Mouse (Mus musculus) spleen, postnatal 10 days (tissue): ENCODE measurements around the gene Ubn2.
"Not testable (repeated sequence)": the region's sequence is repeated elsewhere in the genome, so short reads cannot be mapped to it uniquely, and the experiment has no call there.

ENCODE experiments used
- DNase-seq, 2 experiments: peaks; one replicate each; pipeline ENCODE4 v3.0.0; 2021 to 2022; ENCODE audit warnings: low spot score in 2 of 2

The Ubn2 gene

DNA sequence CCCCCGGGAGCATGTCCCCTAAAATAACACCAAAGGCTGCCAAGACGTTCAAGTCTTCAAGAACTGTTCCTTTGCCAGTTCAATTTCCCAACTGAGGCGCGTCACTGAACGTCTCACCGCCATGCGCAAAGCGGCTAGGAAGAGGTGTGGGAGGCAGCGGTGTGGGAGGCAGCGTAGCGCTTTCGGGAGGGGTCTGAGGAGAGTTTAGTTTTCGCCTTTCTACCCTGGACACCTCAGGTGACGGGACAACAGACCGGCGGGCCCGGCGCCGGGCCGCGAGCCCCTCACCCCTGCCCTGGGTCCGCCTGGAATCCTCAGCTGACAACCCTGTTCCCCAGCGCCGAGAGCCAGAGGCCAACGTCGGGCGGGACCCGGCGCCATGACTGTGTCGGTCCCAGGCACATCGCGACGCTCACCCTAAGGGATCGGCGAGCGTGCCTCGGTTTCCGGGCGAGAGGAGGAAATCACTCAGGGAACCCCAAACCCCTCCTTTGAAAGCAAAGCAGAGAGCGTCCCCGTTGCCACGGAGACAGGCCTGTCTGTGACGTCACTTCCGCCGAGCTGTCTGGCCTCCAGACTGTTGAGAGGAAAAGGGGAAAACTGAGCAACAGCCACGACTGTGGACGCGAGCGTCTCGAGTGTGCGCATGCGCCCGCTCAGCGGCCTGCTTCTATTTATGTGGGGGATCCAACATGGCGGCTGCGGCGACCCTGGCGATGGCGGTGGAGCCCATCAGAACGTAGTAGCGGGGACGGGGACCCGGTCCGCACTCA lies at the start of gene Ubn2:
Gene Ubn2 (plus strand): TSS at position 690 of the 773 bp plus-strand sequence.
- peak; percentile 93 to 97 for DNase-seq

DNA sequence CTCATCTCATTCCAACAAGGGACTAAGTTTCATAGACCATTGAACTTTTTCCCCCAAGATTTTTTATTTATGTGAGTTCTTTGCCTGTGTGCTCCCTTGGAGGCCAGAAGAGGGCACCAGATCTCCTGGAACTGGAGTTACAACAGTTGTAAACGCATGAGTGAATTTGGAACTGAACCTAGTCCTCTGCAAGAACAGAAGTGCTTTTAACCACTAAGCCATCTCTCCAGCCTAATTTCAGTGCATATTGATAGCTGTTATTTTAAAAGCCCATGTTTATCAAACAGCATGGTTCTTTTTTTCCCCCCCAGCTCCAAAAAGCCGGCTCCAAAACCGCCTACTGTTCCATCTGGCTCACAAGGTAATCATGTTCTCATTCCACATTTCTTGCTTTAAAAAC lies 44.1 kb upstream of the Ubn2 start:
- DNase-seq, result peak in 1 of 2 experiments; percentile 52

GRCm38 (mm10) chr6:38432457-38432856 lies 1.3 kb upstream of the Ubn2 start:
- not testable (repeated sequence) for DNase-seq

DNA sequence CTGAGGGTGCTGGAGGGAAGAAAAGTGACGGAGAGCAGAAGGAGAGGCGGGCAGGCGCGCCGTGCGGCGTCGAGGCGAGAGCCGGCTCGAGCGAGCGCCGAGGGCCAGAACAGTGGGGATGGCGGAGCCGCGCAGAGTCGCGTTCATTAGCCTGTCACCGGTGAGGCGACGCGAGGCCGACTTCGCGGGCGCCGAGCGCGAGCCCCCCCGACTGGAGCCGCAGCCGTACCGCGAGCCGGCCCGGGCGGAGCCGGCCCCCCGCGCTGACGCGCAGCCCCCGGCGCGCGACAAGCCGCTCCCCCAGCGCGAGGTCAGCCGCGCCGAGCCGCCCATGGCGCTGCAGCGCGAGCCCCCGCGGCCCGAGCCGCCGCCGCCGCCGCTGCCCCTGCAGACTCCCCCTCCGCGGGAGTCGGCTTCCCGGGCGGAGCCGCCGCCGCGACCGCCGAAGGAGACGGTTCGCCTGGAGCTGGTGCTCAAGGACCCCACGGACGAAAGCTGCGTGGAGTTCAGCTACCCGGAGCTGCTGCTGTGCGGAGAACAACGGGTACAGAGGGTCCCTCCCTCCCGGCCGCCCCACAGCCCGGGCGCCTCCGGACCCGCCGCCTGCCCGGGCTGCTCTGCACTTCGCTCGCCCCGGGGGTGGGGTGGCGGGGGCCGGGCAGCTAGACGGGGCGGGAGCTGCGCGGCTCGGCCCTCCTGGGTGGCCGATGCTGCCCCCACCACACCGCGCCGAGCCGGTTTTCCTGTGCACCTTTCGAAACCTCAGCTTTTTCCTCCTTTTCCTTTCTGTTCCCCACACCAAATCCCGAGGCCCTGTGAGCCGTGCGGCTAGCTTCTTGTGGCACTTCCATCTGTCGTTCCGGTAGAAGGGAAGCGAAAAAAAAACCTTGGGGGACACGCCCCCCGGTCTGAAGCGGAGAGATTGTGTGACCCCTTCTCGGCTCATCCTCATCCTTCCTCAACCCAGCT lies 589 bp downstream of the Ubn2 start:
- peak; percentile 68 to 76 for DNase-seq

DNA sequence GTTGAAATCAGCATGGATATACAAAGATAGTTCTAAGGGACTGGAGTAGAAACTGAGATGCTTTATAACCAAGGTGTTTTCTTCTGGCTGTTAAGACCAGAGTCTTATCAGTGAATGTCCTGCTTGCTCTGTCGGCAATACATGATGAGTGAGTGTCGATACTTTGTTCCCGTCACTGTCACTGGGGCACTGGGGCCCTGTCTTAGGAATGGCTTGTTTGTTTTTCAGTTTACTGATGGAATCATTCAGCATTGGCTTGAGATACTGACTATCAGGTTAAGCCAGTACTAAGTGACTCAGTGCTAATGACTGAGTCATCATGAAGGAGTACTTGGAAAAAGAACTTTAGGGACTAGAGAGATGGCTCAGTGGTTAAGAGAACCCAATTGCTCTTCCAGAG lies 10.1 kb downstream of the Ubn2 start:
- no peak for DNase-seq

- DNase-seq, result no peak
These were observed 14.5 kb downstream of the Ubn2 start for GRCm38 (mm10) chr6:38448295-38448694.

GRCm38 (mm10) chr6:38453049-38453448 lies 19.3 kb downstream of the Ubn2 start:
- DNase-seq, result no peak

GRCm38 (mm10) chr6:38456425-38456824 lies 22.7 kb downstream of the Ubn2 start:
- DNase-seq, result not testable (repeated sequence)

- DNase-seq, result no peak
These were observed 24.3 kb downstream of the Ubn2 start for GRCm38 (mm10) chr6:38458075-38458474.

GRCm38 (mm10) chr6:38469591-38469990 lies 35.8 kb downstream of the Ubn2 start:
- DNase-seq, result peak in 1 of 2 experiments; percentile 14

- no peak for DNase-seq
These were observed 48.1 kb downstream of the Ubn2 start for GRCm38 (mm10) chr6:38481694-38482371.

GRCm38 (mm10) chr6:38492550-38492949 lies 58.8 kb downstream of the Ubn2 start:
- DNase-seq, result peak; percentile 46 to 76

DNA sequence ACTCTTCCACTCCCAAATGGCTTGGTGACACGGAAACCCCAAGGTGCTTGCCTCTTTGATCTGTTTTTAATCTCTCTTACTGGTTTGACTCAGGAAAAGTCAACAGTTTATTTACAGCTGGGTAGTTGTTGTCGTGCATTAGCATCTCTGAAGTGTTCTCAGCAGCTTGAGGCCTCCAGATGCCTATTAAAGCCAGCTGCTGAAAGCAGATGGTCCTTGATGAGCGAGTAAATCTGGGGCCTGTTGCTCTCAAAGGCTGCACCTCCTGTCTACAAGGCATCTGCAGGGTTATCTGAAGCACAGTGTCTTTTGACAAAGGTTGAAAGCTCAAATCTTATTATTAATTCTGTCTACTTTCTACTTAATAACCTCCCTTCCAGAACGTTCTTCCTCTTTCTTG lies 61.9 kb downstream of the Ubn2 start:
- no peak for DNase-seq

DNA sequence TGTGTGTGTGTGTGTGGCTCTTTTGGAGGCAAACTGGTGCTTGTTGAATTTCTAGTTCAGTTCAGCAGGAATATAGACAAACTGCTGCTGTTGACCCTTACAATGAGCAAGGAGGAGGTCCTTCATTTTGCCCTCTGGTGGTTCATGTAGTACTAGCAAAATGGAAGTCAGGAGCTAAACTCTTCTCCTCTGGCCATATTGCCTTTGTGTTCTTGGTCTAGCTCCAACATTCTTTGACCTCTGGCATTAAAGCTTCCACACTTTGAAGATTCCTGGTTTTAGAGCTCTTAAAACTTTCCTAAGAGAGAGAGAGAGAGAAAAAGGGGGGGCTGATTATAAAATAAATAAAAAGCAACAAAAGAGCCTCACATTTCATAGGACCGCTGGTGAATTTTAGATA lies 78.3 kb downstream of the Ubn2 start:
- DNase-seq, result no peak

DNA sequence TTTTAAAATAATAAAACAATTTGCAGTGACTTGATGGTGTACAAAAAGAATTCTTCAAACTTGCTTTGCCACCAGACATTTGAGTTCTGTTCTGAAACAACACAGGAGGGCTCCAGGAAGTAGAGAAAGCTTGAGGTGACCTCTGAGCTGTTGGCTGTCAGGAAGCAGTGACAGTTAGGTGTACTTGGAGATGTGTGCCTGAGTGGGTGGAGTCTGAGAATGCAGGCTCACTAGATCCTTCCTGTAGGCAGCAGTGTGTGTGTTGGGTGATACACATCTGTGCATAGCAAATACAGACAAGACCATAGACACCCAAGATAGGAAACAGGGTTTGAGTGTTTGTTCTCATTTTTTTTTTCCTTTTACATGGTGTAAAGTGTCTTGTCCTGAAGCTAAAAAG lies 79.1 kb downstream of the Ubn2 start:
- no peak for DNase-seq

DNA sequence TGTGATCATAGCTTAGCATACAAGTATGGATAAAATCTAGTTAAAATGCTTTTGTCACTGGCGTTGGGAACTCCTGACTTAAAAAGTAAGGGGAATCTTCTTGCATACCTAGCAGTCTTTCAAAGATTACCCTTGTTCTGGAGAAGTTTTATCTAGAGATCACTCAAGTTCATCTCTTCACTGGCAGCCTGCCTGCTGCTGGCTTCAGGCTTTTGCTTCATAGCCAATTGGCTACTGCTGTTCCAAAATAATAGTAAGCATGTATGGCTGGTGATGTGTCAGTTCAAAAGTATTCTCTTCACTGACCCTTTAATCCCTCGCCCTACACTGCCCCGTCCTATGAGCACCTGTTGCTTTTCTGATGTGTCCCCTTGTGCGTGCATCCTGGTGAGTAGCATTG lies 81.5 kb downstream of the Ubn2 start:
- DNase-seq, result no peak

GRCm38 (mm10) chr6:38523851-38524250 lies 90.1 kb downstream of the Ubn2 start:
- DNase-seq, result peak in 1 of 2 experiments; percentile 28

GRCm38 (mm10) chr6:38531211-38531820 lies 97.6 kb downstream of the Ubn2 start:
- peak in 1 of 2 experiments; percentile 40 for DNase-seq

- peak; percentile 65 to 71 for DNase-seq
These were observed 99.0 kb downstream of the Ubn2 start for GRCm38 (mm10) chr6:38532500-38533420.
